ENCODE assay signal across 26 mouse cellular contexts in genomic region chr1:77446438-77446837, GRCm38 (mm10).
DNase-seq lines count a peak whose midpoint lies in the region; ATAC-seq and TF ChIP-seq lines count a peak whose summit lies in the region.
"Had no signal": no experiment of that assay in that cellular context is flagged by ENCODE, and none has a peak within 500 bp of the region (broad histone marks: within the 10 kb centered on the region; RNA-seq: fewer than 3 reads in every experiment).

No protein-coding gene starts in this region.

- 31% methylated on average over 12 of the region's 12 CpGs for WGBS in kidney, embryonic 14.5 days
- 88% methylated on average over 12 of the region's 12 CpGs for WGBS in midbrain, embryonic 10.5 days

- in situ Hi-C loops in ES-E14 (cut with MboI; ENCODE audit: low sequenced_read_pairs in 2 of 2, unreplicated experiment in 2 of 2) = no loop called here

- H3K27me3 ChIP-seq in kidney, embryonic 14.5 days (ENCODE audit: control insufficient read depth, insufficient read depth, low read length) = no peaks in the 10 kb centered on the region
- H3K27me3 ChIP-seq in midbrain, embryonic 10.5 days (ENCODE audit: low read depth, poor library complexity, severe bottlenecking) = peaks cover 41% of the 10 kb centered on the region
- H3K27me3 ChIP-seq: heart, embryonic 12.5 days; intestine, embryonic 15.5 days; limb, embryonic 12.5 days; liver, embryonic 12.5 days had no signal

- intact Hi-C loops in left cerebral cortex, postnatal 10 days (cut with DNase I) = no loop called here
- intact Hi-C loops in left cerebral cortex, postnatal 14 days (cut with DNase I) = no loop called here

- no peak overlapping the region for H3K4me3 ChIP-seq in kidney, embryonic 14.5 days (ENCODE audit: low read length)
- H3K4me3 ChIP-seq in ES-E14 (ENCODE audit: insufficient read depth in 1 of 2, low read depth in 1 of 2, low read length in 2 of 2, poor library complexity in 1 of 2, severe bottlenecking in 1 of 2) = peak overlapping the region in 1 of 2 experiments; percentile 19; a peak in 1 of 4 replicates
- H3K4me3 ChIP-seq in midbrain, embryonic 10.5 days = no peak overlapping the region
- H3K4me3 ChIP-seq: embryonic facial prominence, embryonic 10.5 days; forebrain, embryonic 10.5 days; heart, embryonic 12.5 days; hindbrain, embryonic 10.5 days; intestine, embryonic 15.5 days; limb, embryonic 12.5 days; liver, embryonic 12.5 days had no signal

- peaks cover 7% of the 10 kb centered on the region; the same call in 1 of the 2 replicates for H3K36me3 ChIP-seq in kidney, embryonic 14.5 days (ENCODE audit: control insufficient read depth, insufficient read depth, low read length)
- peaks cover 6% of the 10 kb centered on the region; the same call in 1 of the 2 replicates for H3K36me3 ChIP-seq in ES-E14 (ENCODE audit: control insufficient read depth, insufficient read depth, low read length, poor library complexity, severe bottlenecking)
- H3K36me3 ChIP-seq in midbrain, embryonic 10.5 days = peaks cover 26% of the 10 kb centered on the region
- H3K36me3 ChIP-seq: heart, embryonic 12.5 days; intestine, embryonic 15.5 days; liver, embryonic 12.5 days had no signal

- H3K4me1 ChIP-seq in kidney, embryonic 14.5 days (ENCODE audit: control insufficient read depth, insufficient read depth, low read length) = peaks cover 12% of the 10 kb centered on the region
- H3K4me1 ChIP-seq in ES-E14 (ENCODE audit: control insufficient read depth in 2 of 2, insufficient read depth in 2 of 2, low read length in 2 of 2, poor library complexity in 1 of 2) = peaks cover 25 to 31% of the 10 kb centered on the region in 2 experiments
- peaks cover 12% of the 10 kb centered on the region for H3K4me1 ChIP-seq in midbrain, embryonic 10.5 days
- H3K4me1 ChIP-seq: liver, embryonic 12.5 days had no signal

- 0 out of 2 replicates have a peak overlapping the region, but pooled peaks have one; percentile 3 for H3K4me2 ChIP-seq in kidney, embryonic 14.5 days (replicated peaks; ENCODE audit: low read depth, low read length)
- H3K4me2 ChIP-seq: heart, embryonic 12.5 days; intestine, embryonic 15.5 days; limb, embryonic 12.5 days; liver, embryonic 12.5 days; midbrain, embryonic 11.5 days had no signal

- no peaks in the 10 kb centered on the region for H3K9me3 ChIP-seq in kidney, embryonic 14.5 days (ENCODE audit: control insufficient read depth, low read length)
- no peaks in the 10 kb centered on the region for H3K9me3 ChIP-seq in ES-E14 (ENCODE audit: control insufficient read depth, insufficient read depth, low read depth, low read length)
- H3K9me3 ChIP-seq in midbrain, embryonic 10.5 days (replicated peaks) = no peaks in the 10 kb centered on the region
- H3K9me3 ChIP-seq: embryonic facial prominence, embryonic 10.5 days; forebrain, embryonic 10.5 days; heart, embryonic 12.5 days; hindbrain, embryonic 10.5 days; intestine, embryonic 15.5 days; limb, embryonic 12.5 days; liver, embryonic 12.5 days had no signal

- peak; percentile 57; the same call in 1 of the 2 replicates for ATAC-seq in kidney, embryonic 14.5 days (ENCODE audit: low FRiP score, low TSS enrichment)
- ATAC-seq: hindbrain, embryonic 16.5 days; intestine, embryonic 15.5 days; liver, embryonic 12.5 days had no signal

- DNase-seq in kidney, postnatal 14 days = no peak
- DNase-seq in left cerebral cortex, adult 11 months (ENCODE audit: low spot score) = peak; percentile 25
- no peak for DNase-seq in left cerebral cortex, postnatal 10 days (ENCODE audit: extremely low spot score in 1 of 2, low spot score in 2 of 2)
- DNase-seq in ES-E14 (ENCODE audit: low read depth, low spot score) = no peak
- peak; percentile 15 to 24 for DNase-seq in left cerebral cortex, postnatal 14 days (ENCODE audit: low spot score in 2 of 2)
- DNase-seq in midbrain, embryonic 10.5 days (ENCODE audit: low spot score) = no peak
- DNase-seq: cerebellum, adult 11-12 months; cerebellum, postnatal 10 days; gastrocnemius, postnatal 10 days; heart, postnatal 10 days; layer of hippocampus, postnatal 36 days; lung, adult 18-20 months; lung, postnatal 10 days; thymus, adult 2 months; thymus, postnatal 4 days had no signal

- no peak overlapping the region; the same call in 1 of the 2 replicates for H3K9ac ChIP-seq in kidney, embryonic 14.5 days (ENCODE audit: low read depth, low read length)
- H3K9ac ChIP-seq in ES-E14 (ENCODE audit: insufficient read depth, low read depth, low read length, poor library complexity, severe bottlenecking) = peak overlapping the region; percentile 20; the same call in 1 of the 2 replicates
- H3K9ac ChIP-seq: heart, embryonic 12.5 days; intestine, embryonic 15.5 days; limb, embryonic 12.5 days; liver, embryonic 12.5 days had no signal

- no peak overlapping the region for H3K27ac ChIP-seq in kidney, embryonic 14.5 days (ENCODE audit: low read depth, low read length)
- H3K27ac ChIP-seq in ES-E14 (ENCODE audit: insufficient read depth, low read depth, low read length, poor library complexity, severe bottlenecking) = peak overlapping the region; percentile 62; the same call in 1 of the 2 replicates
- no peak overlapping the region for H3K27ac ChIP-seq in midbrain, embryonic 10.5 days (replicated peaks)
- H3K27ac ChIP-seq: embryonic facial prominence, embryonic 10.5 days; forebrain, embryonic 10.5 days; hindbrain, embryonic 10.5 days; intestine, embryonic 15.5 days; limb, embryonic 12.5 days; liver, embryonic 12.5 days; stomach, postnatal 0 days had no signal

TF ChIP-seq in ES-E14, 5 proteins besides CTCF, POLR2A, EP300 and RAD21:
- TF ChIP-seq HCFC1 (IDR thresholded peaks at IDR 0.05; ENCODE audit: borderline replicate concordance, insufficient read depth, low read length) (no peak), ZC3H11A (IDR thresholded peaks at IDR 0.05; ENCODE audit: borderline replicate concordance, low read depth, low read length) (no peak), ZNF384 (IDR thresholded peaks at IDR 0.05; ENCODE audit: low read depth, low read length) (no peak), MAFK (IDR thresholded peaks at IDR 0.05; ENCODE audit: insufficient read depth, low read depth, low read length) (no peak), CHD2 (IDR thresholded peaks at IDR 0.05; ENCODE audit: low read depth, low read length) (no peak)

Comparison
In these comparisons a context has a peak if more than half of its experiments do, and no peak if none do; other contexts are left out.
1. DNase-seq: peak in left cerebral cortex, adult 11 months (single experiment) and left cerebral cortex, postnatal 14 days (2 of 2); none in kidney, postnatal 14 days (single experiment), left cerebral cortex, postnatal 10 days (0 of 2), ES-E14 (single experiment) and midbrain, embryonic 10.5 days (single experiment).